Mouse (Mus musculus) bone marrow, adult 2 months (tissue): ENCODE data around the gene Ptpru.

ENCODE experiments used
- CTCF ChIP-seq: fragments of 200-500 bp; IDR thresholded peaks from 2 replicates; pipeline ENCODE4 v1.5.1; 2011; ENCODE audit warnings: low read length, control low read depth; ENCODE audit not compliant: control insufficient read depth, insufficient read depth
- POLR2A ChIP-seq: fragments of 200-500 bp; IDR thresholded peaks from 2 replicates; pipeline ENCODE4 v1.6.1; 2011; ENCODE audit warnings: low read depth, mild to moderate bottlenecking, control low read depth, low read length, borderline replicate concordance; ENCODE audit not compliant: control insufficient read depth

GRCm38 (mm10) chr4:131744685-131745043 lies 93.4 kb downstream of the Ptpru start:
- no peak for TF ChIP-seq CTCF
- no peak for TF ChIP-seq POLR2A
